In genomic region chr11:117224804-117225203, GRCm38 (mm10) we compare ENCODE assay signal across 11 mouse cellular contexts. TPM values are rescaled to one million over a fixed set of nuclear protein-coding genes. Genes with fewer than 3 reads are reported as not detected.
A peak's percentile ranks its signal among the peaks of the same experiment; 100 is the strongest.
DNase-seq lines count a peak whose midpoint lies in the region; ATAC-seq and TF ChIP-seq lines count a peak whose summit lies in the region.
"Had no signal": no experiment of that assay in that cellular context is flagged by ENCODE, and none has a peak within 500 bp of the region (broad histone marks: within the 10 kb centered on the region; RNA-seq: fewer than 3 reads in every experiment).

No protein-coding gene starts in this region.

- WGBS in kidney, postnatal 0 days: 56% methylated on average over 4 of the region's 4 CpGs

- no peak for DNase-seq in kidney, postnatal 0 days (ENCODE audit: low spot score)
- DNase-seq in kidney, adult 11 months: no peak
- peak; percentile 42 for DNase-seq in 416B (ENCODE audit: low read depth)
- peak; percentile 42 for DNase-seq in induced T-regulatory cell, adult 2 months (ENCODE audit: low read depth)
- no peak for DNase-seq in neural tube, embryonic 10.5 days (ENCODE audit: extremely low spot score, low spot score)
- DNase-seq: adrenal gland, postnatal 14 days; layer of hippocampus, adult 9-11 months; thymus, postnatal 4 days had no signal

- ATAC-seq in kidney, postnatal 0 days (replicated peaks; ENCODE audit: low FRiP score, low read depth): no peak
- ATAC-seq in activated CD4-positive, CD25-positive, alpha-beta regulatory T cell, adult 4 months: no peak

- H3K9ac ChIP-seq in kidney, postnatal 0 days (ENCODE audit: low read depth, low read length): no peak overlapping the region

- no peak overlapping the region for H3K27ac ChIP-seq in kidney, postnatal 0 days

- no peaks in the 10 kb centered on the region for H3K27me3 ChIP-seq in kidney, postnatal 0 days (ENCODE audit: insufficient read depth, low read length)
- H3K27me3 ChIP-seq in E14TG2a.4 (ENCODE audit: insufficient read depth, low read length): peaks cover 10% of the 10 kb centered on the region

- no peak overlapping the region for H3K4me3 ChIP-seq in kidney, postnatal 0 days (replicated peaks; ENCODE audit: low read depth, low read length)
- no peak overlapping the region for H3K4me3 ChIP-seq in E14TG2a.4 (replicated peaks; ENCODE audit: low read length)
- H3K4me3 ChIP-seq: hindbrain, embryonic 10.5 days had no signal

- TF ChIP-seq CTCF in kidney, postnatal 0 days (IDR thresholded peaks at IDR 0.05; ENCODE audit: low read depth): peak; percentile 47; the same call in 1 of the 2 replicates
- peak; percentile 56 for TF ChIP-seq CTCF in E14TG2a.4 (conservative IDR thresholded peaks at IDR 0.05; ENCODE audit: low read length)

- H3K36me3 ChIP-seq in kidney, postnatal 0 days (ENCODE audit: insufficient read depth, low read length): no peaks in the 10 kb centered on the region
- H3K36me3 ChIP-seq in E14TG2a.4 (ENCODE audit: insufficient read depth, low read length): no peaks in the 10 kb centered on the region
- H3K36me3 ChIP-seq: hindbrain, embryonic 10.5 days had no signal

- H3K4me1 ChIP-seq in kidney, postnatal 0 days (replicated peaks; ENCODE audit: insufficient read depth, low read length): no peaks in the 10 kb centered on the region
- peaks cover 13% of the 10 kb centered on the region for H3K4me1 ChIP-seq in E14TG2a.4 (replicated peaks; ENCODE audit: low read depth, low read length)

- no peak overlapping the region for H3K4me2 ChIP-seq in kidney, postnatal 0 days (ENCODE audit: low read length)

- no peaks in the 10 kb centered on the region for H3K9me3 ChIP-seq in kidney, postnatal 0 days (replicated peaks; ENCODE audit: low read length)
- H3K9me3 ChIP-seq in E14TG2a.4 (ENCODE audit: low read length): no peaks in the 10 kb centered on the region
- H3K9me3 ChIP-seq: hindbrain, embryonic 10.5 days had no signal

RNA-seq across cellular contexts. Expression of gene Sept9, which starts 25.3 kb away (rescaled TPM):
- polyA plus RNA-seq in kidney, postnatal 0 days (2015; fragmentation: Nextera tagmentation; extraction: Ambion mirVana): 71.2 and 78.6 TPM in 2 replicates
- polyA plus RNA-seq in activated CD4-positive, CD25-positive, alpha-beta regulatory T cell, adult 4 months (2017; shearing (Covaris generic)): 100 to 1,000 TPM; 265 to 345 TPM

Comparison
In these comparisons a context has a peak if more than half of its experiments do, and no peak if none do; other contexts are left out.
1. DNase-seq: peak in 416B (single experiment) and induced T-regulatory cell, adult 2 months (single experiment); none in kidney, postnatal 0 days (single experiment), kidney, adult 11 months (single experiment) and neural tube, embryonic 10.5 days (single experiment).